Mouse (Mus musculus): Measurements from ENCODE around the gene Tnrc6b.

DNA sequence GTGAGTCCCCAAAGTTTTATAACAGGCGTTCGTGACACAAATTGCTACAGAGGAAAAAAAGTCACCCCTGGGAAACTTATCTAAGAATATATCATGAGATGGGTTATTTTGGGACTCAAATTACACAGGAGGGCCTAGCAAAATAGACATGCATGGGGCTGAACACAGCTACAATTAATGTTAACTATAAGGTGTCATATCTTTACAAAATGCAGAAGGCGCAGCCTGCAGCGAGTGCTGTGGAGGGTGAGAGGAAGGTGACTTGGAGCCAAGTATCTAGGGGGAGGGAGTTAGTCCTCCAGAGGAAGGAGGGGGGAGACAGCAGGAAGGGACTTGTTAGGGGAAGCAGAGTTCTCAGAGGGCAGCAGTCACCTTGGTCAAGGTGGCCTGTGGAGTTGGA lies 46.7 kb upstream of the Tnrc6b start:
- TF ChIP-seq GATA1 (IDR thresholded peaks at IDR 0.05; ENCODE audit: low read length) (no peak), TAL1 (IDR thresholded peaks at IDR 0.05; ENCODE audit: low read length) (no peak)

All from erythroblast, embryonic 14.5 days (primary cell).